Mouse (Mus musculus) thymus, postnatal 14 days (tissue): ENCODE measurements around the gene Hspb1.

Source experiments
- DNase-seq: peaks from one replicate; pipeline ENCODE4 v3.0.0; 2021

Hspb1 gene

GRCm38 (mm10) chr5:135887675-135888102 is at the start of gene Hspb1:
Hspb1 (plus strand) TSS chr5:135887919.
- no peak for DNase-seq

GRCm38 (mm10) chr5:135841651-135842050 is 46.1 kb upstream of the Hspb1 start:
- DNase-seq = no peak

GRCm38 (mm10) chr5:135843418-135843817 is 44.3 kb upstream of the Hspb1 start:
- DNase-seq = peak; percentile 32

GRCm38 (mm10) chr5:135845676-135846320 is 41.9 kb upstream of the Hspb1 start:
- no peak for DNase-seq

- DNase-seq = no peak
Observed at GRCm38 (mm10) chr5:135847460-135847859, 40.3 kb upstream of the Hspb1 start.

GRCm38 (mm10) chr5:135847881-135848280 is 39.8 kb upstream of the Hspb1 start:
- DNase-seq = no peak

- no peak for DNase-seq
Observed at GRCm38 (mm10) chr5:135851024-135851423, 36.7 kb upstream of the Hspb1 start.

GRCm38 (mm10) chr5:135851481-135851880 is 36.2 kb upstream of the Hspb1 start:
- DNase-seq = no peak

GRCm38 (mm10) chr5:135852421-135852820 is 35.3 kb upstream of the Hspb1 start:
- no peak for DNase-seq

- no peak for DNase-seq
Observed at GRCm38 (mm10) chr5:135853731-135854130, 34.0 kb upstream of the Hspb1 start.

GRCm38 (mm10) chr5:135855156-135855555 is 32.6 kb upstream of the Hspb1 start:
- DNase-seq = peak; percentile 72

- DNase-seq = no peak
Observed at GRCm38 (mm10) chr5:135866662-135867061, 21.1 kb upstream of the Hspb1 start.

GRCm38 (mm10) chr5:135867637-135868593 is 19.8 kb upstream of the Hspb1 start:
- DNase-seq = peak; percentile 23

- no peak for DNase-seq
Observed at GRCm38 (mm10) chr5:135868653-135869052, 19.1 kb upstream of the Hspb1 start.

GRCm38 (mm10) chr5:135869661-135870423 is 17.9 kb upstream of the Hspb1 start:
- no peak for DNase-seq

GRCm38 (mm10) chr5:135870505-135870904 is 17.2 kb upstream of the Hspb1 start:
- no peak for DNase-seq

GRCm38 (mm10) chr5:135872996-135873395 is 14.7 kb upstream of the Hspb1 start:
- no peak for DNase-seq

- no peak for DNase-seq
Observed at GRCm38 (mm10) chr5:135873753-135874152, 14.0 kb upstream of the Hspb1 start.

GRCm38 (mm10) chr5:135877180-135877579 is 10.5 kb upstream of the Hspb1 start:
- peak; percentile 53 for DNase-seq

- DNase-seq = peak; percentile 58
Observed at GRCm38 (mm10) chr5:135877831-135878231, 9.9 kb upstream of the Hspb1 start.

- DNase-seq = no peak
Observed at GRCm38 (mm10) chr5:135879449-135880158, 8.1 kb upstream of the Hspb1 start.

- DNase-seq = no peak
Observed at GRCm38 (mm10) chr5:135884641-135885040, 3.1 kb upstream of the Hspb1 start.
